Mouse (Mus musculus): ENCODE measurements around the gene Smarcc2.

DNA sequence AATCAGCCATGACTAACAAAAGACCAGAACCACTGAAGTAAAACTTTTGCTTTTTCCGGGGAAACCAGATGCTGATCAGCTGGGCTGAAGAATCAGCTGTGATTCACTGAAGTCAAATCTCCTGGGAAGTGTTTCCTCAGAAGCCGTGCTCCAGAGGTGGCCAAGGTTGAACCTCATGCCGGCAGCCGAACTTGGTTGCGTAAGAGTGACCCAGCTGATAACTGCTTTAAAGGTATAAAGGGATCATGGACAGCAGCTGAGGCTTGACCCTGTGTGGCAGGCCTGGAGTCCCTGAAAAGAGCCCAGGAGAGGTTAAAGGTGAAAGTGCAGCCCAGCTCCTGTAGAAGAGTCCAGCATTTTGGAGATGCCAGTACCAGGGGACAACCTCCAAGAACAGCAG is 43.3 kb downstream of the Smarcc2 start:
- no peak for TF ChIP-seq POLR2A (IDR thresholded peaks at IDR 0.05; ENCODE audit: insufficient read depth, low read length)
- TF ChIP-seq CTCF (IDR thresholded peaks at IDR 0.05; ENCODE audit: low read depth, low read length) = no peak
- no peak for TF ChIP-seq EP300 (IDR thresholded peaks at IDR 0.05; ENCODE audit: insufficient read depth, low read depth, low read length)

Data from ES-Bruce4 (cell line).